Mouse (Mus musculus) MEL (cell line): Measurements from ENCODE around the gene Nat8f6.

Experiments used
- CTCF ChIP-seq, 3 experiments: IDR thresholded peaks in 2 of 3; conservative IDR thresholded peaks in 1 of 3; 2 replicates each; pipeline ENCODE4 v1.5.1; 2011 to 2012; ENCODE audit warnings: low read length in 3 of 3, low read depth in 2 of 3, mild to moderate bottlenecking in 2 of 3, improper control_type of control experiment in 1 of 3, inconsistent platforms in 1 of 3, mixed read lengths in 1 of 3, moderate library complexity in 1 of 3; ENCODE audit not compliant: control insufficient read depth in 1 of 3, insufficient read depth in 1 of 3, poor library complexity in 1 of 3, severe bottlenecking in 1 of 3
- EP300 ChIP-seq, 2 experiments: IDR thresholded peaks; 2 replicates each; pipeline ENCODE4 v1.6.1; 2011; ENCODE audit warnings: improper control_type of control experiment in 2 of 2, low read length in 2 of 2, low read depth in 1 of 2, mild to moderate bottlenecking in 1 of 2
- MEF2A ChIP-seq: IDR thresholded peaks from 2 replicates; pipeline ENCODE4 v1.6.1; 2014; ENCODE audit warnings: low read depth, mild to moderate bottlenecking, inconsistent platforms, low read length, improper control_type of control experiment; ENCODE audit not compliant: poor library complexity, insufficient replicate concordance, severe bottlenecking; ENCODE audit errors: extremely low read depth
- POLR2A ChIP-seq, 2 experiments: IDR thresholded peaks; 2 replicates each; pipeline ENCODE4 v1.6.1; 2011 to 2012; ENCODE audit warnings: low read length in 2 of 2, mild to moderate bottlenecking in 2 of 2, control low read depth in 1 of 2, improper control_type of control experiment in 1 of 2, low read depth in 1 of 2, moderate library complexity in 1 of 2; ENCODE audit not compliant: control insufficient read depth in 1 of 2, insufficient read depth in 1 of 2, poor library complexity in 1 of 2
- POLR2AphosphoS2 ChIP-seq: IDR thresholded peaks from 2 replicates; pipeline ENCODE4 v1.6.1; 2011; ENCODE audit warnings: low read length, improper control_type of control experiment
- ZNF384 ChIP-seq: IDR thresholded peaks from 2 replicates; pipeline ENCODE4 v1.6.1; 2012; ENCODE audit warnings: low read depth, mild to moderate bottlenecking, inconsistent platforms, low read length, improper control_type of control experiment

GRCm38 (mm10) chr6:85820837-85821236 is at the start of gene Nat8f6, which contains the start of gene Nat8f5:
- TF ChIP-seq CTCF (IDR thresholded peaks at IDR 0.05 in 2 of 3, conservative IDR thresholded peaks at IDR 0.05 in 1 of 3; ENCODE audit: control insufficient read depth in 1 of 3, insufficient read depth in 1 of 3, low read depth in 2 of 3, low read length in 3 of 3, poor library complexity in 1 of 3, severe bottlenecking in 1 of 3) (no peak), EP300 (IDR thresholded peaks at IDR 0.05; ENCODE audit: low read depth in 1 of 2, low read length in 2 of 2) (no peak), POLR2AphosphoS2 (no peak), POLR2A (IDR thresholded peaks at IDR 0.05; ENCODE audit: control insufficient read depth in 1 of 2, insufficient read depth in 1 of 2, low read depth in 1 of 2, low read length in 2 of 2, poor library complexity in 1 of 2) (no peak), MEF2A (no peak), ZNF384 (no peak)
